Mouse (Mus musculus) kidney, embryonic 15.5 days (tissue): ENCODE results near the gene Bicc1. TPM values are rescaled to one million over a fixed set of nuclear protein-coding genes. Genes with fewer than 3 reads are reported as not detected.

Source experiments
- ATAC-seq: fragments of 200-750 bp; cut with Nextera tagmentation; replicated peaks from 2 replicates; pipeline ENCODE4 v1.8.0; 2017; ENCODE audit warnings: moderate TSS enrichment; ENCODE audit not compliant: low FRiP score
- H3K27ac ChIP-seq: fragments of 300-500 bp; sonication (generic); 2 replicates; pipeline ENCODE4 v1.5.1; 2015; ENCODE audit warnings: mild to moderate bottlenecking, inconsistent platforms
- H3K27me3 ChIP-seq: fragments of 300-500 bp; sonication (generic); 2 replicates; pipeline ENCODE4 v1.6.1; 2015; ENCODE audit warnings: inconsistent platforms
- H3K36me3 ChIP-seq: fragments of 300-500 bp; sonication (generic); 2 replicates; pipeline ENCODE4 v1.6.1; 2015; ENCODE audit warnings: inconsistent platforms
- H3K4me1 ChIP-seq: fragments of 300-500 bp; sonication (generic); 2 replicates; pipeline ENCODE4 v1.6.1; 2015; ENCODE audit warnings: inconsistent platforms
- H3K4me2 ChIP-seq: fragments of 300-500 bp; sonication (generic); 2 replicates; pipeline ENCODE4 v1.6.1; 2015; ENCODE audit warnings: moderate library complexity, mild to moderate bottlenecking, inconsistent platforms
- H3K4me3 ChIP-seq: fragments of 300-500 bp; sonication (generic); replicated peaks from 2 replicates; pipeline ENCODE4 v1.5.1; 2015; ENCODE audit warnings: mild to moderate bottlenecking, inconsistent platforms
- H3K9ac ChIP-seq: fragments of 300-500 bp; sonication (generic); 2 replicates; pipeline ENCODE4 v1.6.1; 2015; ENCODE audit warnings: mild to moderate bottlenecking, inconsistent platforms
- H3K9me3 ChIP-seq: fragments of 300-500 bp; sonication (generic); replicated peaks from 2 replicates; pipeline ENCODE4 v1.6.1; 2016; ENCODE audit warnings: inconsistent platforms
- WGBS: fragments of 180-500 bp; shearing (Covaris S2); methylation state at CpG from one replicate; pipeline ENCODE4 v1.1.7; 2015; ENCODE audit warnings: mixed read lengths; 5-methylcytosine and 5-hydroxymethylcytosine counted together
- polyA plus RNA-seq: library from polyadenylated mRNA; unstranded; fragments of >200 nt; fragmentation: Nextera tagmentation; extraction: Ambion mirVana; gene quantifications from 2 replicates; pipeline ENCODE4 v1.2.1, GENCODE M21; 2015

Gene Bicc1
- polyA plus RNA-seq, 1 experiment from 2014 or later = 40.3 TPM

GRCm38 (mm10) chr10:71156569-71156968 is 2.9 kb downstream of the Bicc1 start:
- Histone ChIP-seq H3K27ac (no peak overlapping the region), H3K36me3 (0 out of 2 replicates have a peak, but pooled peaks cover 3% of the 10 kb centered on the region), H3K9ac (no peak overlapping the region), H3K27me3 (0 out of 2 replicates have a peak, but pooled peaks cover 8% of the 10 kb centered on the region), H3K4me3 (no peak overlapping the region), H3K9me3 (no peaks in the 10 kb centered on the region), H3K4me2 (peak overlapping the region; percentile 87; the same call in 1 of the 2 replicates), H3K4me1 (peaks cover 50% of the 10 kb centered on the region)
- no peak for ATAC-seq
- WGBS = 55% methylated on average over 5 of the region's 5 CpGs

GRCm38 (mm10) chr10:71153610-71154009 is 5.9 kb downstream of the Bicc1 start:
- no peaks in the 10 kb centered on the region for H3K9me3 ChIP-seq
- H3K4me3 ChIP-seq = no peak overlapping the region
- WGBS = 96% methylated on average over 6 of the region's 6 CpGs
- no peak overlapping the region for H3K9ac ChIP-seq
- no peak overlapping the region for H3K4me2 ChIP-seq
- H3K27me3 ChIP-seq = no peaks in the 10 kb centered on the region
- H3K36me3 ChIP-seq = 0 out of 2 replicates have a peak, but pooled peaks cover 3% of the 10 kb centered on the region
- H3K4me1 ChIP-seq = peaks cover 47% of the 10 kb centered on the region
- ATAC-seq = no peak
- no peak overlapping the region for H3K27ac ChIP-seq

GRCm38 (mm10) chr10:71153138-71153537 is 6.4 kb downstream of the Bicc1 start:
- Histone ChIP-seq H3K9me3 (no peaks in the 10 kb centered on the region), H3K27ac (no peak overlapping the region), H3K4me2 (no peak overlapping the region), H3K4me3 (no peak overlapping the region), H3K4me1 (peaks cover 44% of the 10 kb centered on the region), H3K27me3 (no peaks in the 10 kb centered on the region), H3K36me3 (0 out of 2 replicates have a peak, but pooled peaks cover 3% of the 10 kb centered on the region), H3K9ac (no peak overlapping the region)
- 71% methylated on average over 1 of the region's 1 CpGs for WGBS
- no peak for ATAC-seq

GRCm38 (mm10) chr10:71150486-71150885 is 9.0 kb downstream of the Bicc1 start:
- Histone ChIP-seq H3K4me3 (no peak overlapping the region), H3K36me3 (0 out of 2 replicates have a peak, but pooled peaks cover 3% of the 10 kb centered on the region), H3K27ac (no peak overlapping the region), H3K27me3 (no peaks in the 10 kb centered on the region), H3K9me3 (no peaks in the 10 kb centered on the region), H3K9ac (no peak overlapping the region), H3K4me1 (peaks cover 43% of the 10 kb centered on the region), H3K4me2 (no peak overlapping the region)
- WGBS = 95% methylated on average over 2 of the region's 2 CpGs
- ATAC-seq = no peak

- no peak for ATAC-seq
- Histone ChIP-seq H3K27me3 (no peaks in the 10 kb centered on the region), H3K9me3 (no peaks in the 10 kb centered on the region), H3K4me3 (no peak overlapping the region), H3K27ac (no peak overlapping the region), H3K36me3 (0 out of 2 replicates have a peak, but pooled peaks cover 3% of the 10 kb centered on the region), H3K4me1 (peaks cover 35% of the 10 kb centered on the region), H3K9ac (no peak overlapping the region), H3K4me2 (no peak overlapping the region)
- WGBS = 75% methylated on average over 5 of the region's 5 CpGs
Observed at GRCm38 (mm10) chr10:71148951-71149603, 10.4 kb downstream of the Bicc1 start.

GRCm38 (mm10) chr10:71148226-71148625 is 11.3 kb downstream of the Bicc1 start:
- Histone ChIP-seq H3K9ac (no peak overlapping the region), H3K27me3 (no peaks in the 10 kb centered on the region), H3K9me3 (no peaks in the 10 kb centered on the region), H3K4me2 (no peak overlapping the region), H3K4me3 (no peak overlapping the region), H3K36me3 (no peaks in the 10 kb centered on the region), H3K27ac (no peak overlapping the region), H3K4me1 (peaks cover 30% of the 10 kb centered on the region)
- 85% methylated on average over 9 of the region's 9 CpGs for WGBS
- ATAC-seq = no peak

GRCm38 (mm10) chr10:71146681-71147615 is 12.6 kb downstream of the Bicc1 start:
- Histone ChIP-seq H3K27me3 (no peaks in the 10 kb centered on the region), H3K9ac (no peak overlapping the region), H3K4me2 (no peak overlapping the region), H3K27ac (no peak overlapping the region), H3K4me3 (no peak overlapping the region), H3K36me3 (no peaks in the 10 kb centered on the region), H3K4me1 (peaks cover 21% of the 10 kb centered on the region), H3K9me3 (no peaks in the 10 kb centered on the region; the same call in 1 of the 2 replicates)
- no peak for ATAC-seq
- WGBS = 76% methylated on average over 15 of the region's 15 CpGs

- Histone ChIP-seq H3K27ac (no peak overlapping the region), H3K9me3 (no peaks in the 10 kb centered on the region; the same call in 1 of the 2 replicates), H3K27me3 (no peaks in the 10 kb centered on the region), H3K36me3 (no peaks in the 10 kb centered on the region), H3K4me3 (no peak overlapping the region), H3K4me2 (no peak overlapping the region), H3K4me1 (peaks cover 21% of the 10 kb centered on the region), H3K9ac (no peak overlapping the region)
- ATAC-seq = no peak
- 67% methylated on average over 11 of the region's 11 CpGs for WGBS
Observed at GRCm38 (mm10) chr10:71145801-71146200, 13.7 kb downstream of the Bicc1 start.

GRCm38 (mm10) chr10:71144191-71144590 is 15.3 kb downstream of the Bicc1 start:
- Histone ChIP-seq H3K4me3 (no peak overlapping the region), H3K27me3 (no peaks in the 10 kb centered on the region), H3K4me1 (peaks cover 21% of the 10 kb centered on the region), H3K4me2 (no peak overlapping the region), H3K27ac (no peak overlapping the region), H3K9ac (no peak overlapping the region), H3K9me3 (no peaks in the 10 kb centered on the region; the same call in 1 of the 2 replicates), H3K36me3 (no peaks in the 10 kb centered on the region)
- 89% methylated on average over 4 of the region's 4 CpGs for WGBS
- ATAC-seq = no peak

GRCm38 (mm10) chr10:71142568-71142967 is 16.9 kb downstream of the Bicc1 start:
- H3K27me3 ChIP-seq = no peaks in the 10 kb centered on the region
- H3K4me1 ChIP-seq = peaks cover 18% of the 10 kb centered on the region
- H3K9ac ChIP-seq = no peak overlapping the region
- no peaks in the 10 kb centered on the region; the same call in 1 of the 2 replicates for H3K9me3 ChIP-seq
- H3K27ac ChIP-seq = no peak overlapping the region
- ATAC-seq = no peak
- no peak overlapping the region for H3K4me2 ChIP-seq
- H3K4me3 ChIP-seq = no peak overlapping the region
- no peaks in the 10 kb centered on the region for H3K36me3 ChIP-seq
- WGBS = 91% methylated on average over 2 of the region's 2 CpGs

- Histone ChIP-seq H3K9me3 (no peaks in the 10 kb centered on the region; the same call in 1 of the 2 replicates), H3K27me3 (no peaks in the 10 kb centered on the region), H3K36me3 (no peaks in the 10 kb centered on the region), H3K4me2 (no peak overlapping the region), H3K9ac (no peak overlapping the region), H3K4me1 (peaks cover 12% of the 10 kb centered on the region), H3K27ac (no peak overlapping the region), H3K4me3 (no peak overlapping the region)
- WGBS = 82% methylated on average over 6 of the region's 6 CpGs
- no peak for ATAC-seq
Observed at GRCm38 (mm10) chr10:71140281-71140845, 19.1 kb downstream of the Bicc1 start.

- no peak overlapping the region for H3K9ac ChIP-seq
- WGBS = 87% methylated on average over 2 of the region's 2 CpGs
- ATAC-seq = no peak
Observed at GRCm38 (mm10) chr10:71138852-71139197, 20.7 kb downstream of the Bicc1 start.

More at GRCm38 (mm10) chr10:71138852-71139197, 20.7 kb downstream of the Bicc1 start:
- no peak overlapping the region for H3K4me2 ChIP-seq
- H3K27ac ChIP-seq = no peak overlapping the region
- peaks cover 23% of the 10 kb centered on the region for H3K4me1 ChIP-seq
- H3K4me3 ChIP-seq = no peak overlapping the region
- H3K27me3 ChIP-seq = no peaks in the 10 kb centered on the region
- H3K36me3 ChIP-seq = no peaks in the 10 kb centered on the region
- H3K9me3 ChIP-seq = no peaks in the 10 kb centered on the region; the same call in 1 of the 2 replicates
